Mouse (Mus musculus): ENCODE results near the gene Olfr1082.
"Not testable (repeated sequence)": the region's sequence is repeated elsewhere in the genome, so short reads cannot be mapped to it uniquely, and the experiment has no call there.

GRCm38 (mm10) chr2:86558135-86558534 is 40.6 kb downstream of the Olfr1082 start, which contains the start of gene Olfr1080:
- TF ChIP-seq CTCF, EP300 (IDR thresholded peaks at IDR 0.05; ENCODE audit: low read depth): not testable (repeated sequence)

All from liver, postnatal 0 days (tissue).